Mouse (Mus musculus) stomach, postnatal 0 days (tissue): ENCODE measurements around the gene 2310057M21Rik. TPM values are rescaled to one million over a fixed set of nuclear protein-coding genes. Genes with fewer than 3 reads are reported as not detected.

ENCODE experiments used
- ATAC-seq: fragments of 200-750 bp; cut with Nextera tagmentation; 2 replicates; pipeline ENCODE4 v1.8.0; 2017; ENCODE audit not compliant: low FRiP score, low TSS enrichment
- DNase-seq: peaks from one replicate; pipeline ENCODE4 v3.0.0-alpha.2; 2016; ENCODE audit warnings: low spot score
- H3K27ac ChIP-seq: fragments of 300-500 bp; sonication (generic); replicated peaks from 2 replicates; pipeline ENCODE4 v1.5.1; 2014; ENCODE audit warnings: mild to moderate bottlenecking, control low read depth
- H3K27me3 ChIP-seq: fragments of 300-500 bp; sonication (generic); 2 replicates; pipeline ENCODE4 v1.6.1; 2014; ENCODE audit warnings: low read length; ENCODE audit not compliant: control insufficient read depth, insufficient read depth
- H3K36me3 ChIP-seq: fragments of 300-500 bp; sonication (generic); 2 replicates; pipeline ENCODE4 v1.6.1; 2014; ENCODE audit warnings: low read length, mixed read lengths; ENCODE audit not compliant: control insufficient read depth, insufficient read depth
- H3K4me1 ChIP-seq: fragments of 300-500 bp; sonication (generic); replicated peaks from 2 replicates; pipeline ENCODE4 v1.6.1; 2014; ENCODE audit warnings: antibody characterized with exemption; ENCODE audit not compliant: control insufficient read depth, insufficient read depth
- H3K4me2 ChIP-seq: fragments of 300-500 bp; sonication (generic); replicated peaks from 2 replicates; pipeline ENCODE4 v1.6.1; 2014; ENCODE audit warnings: low read depth, mild to moderate bottlenecking, control low read depth, moderate library complexity
- H3K4me3 ChIP-seq: fragments of 300-500 bp; sonication (generic); 2 replicates; pipeline ENCODE4 v1.5.1; 2014; ENCODE audit warnings: low read depth, low read length, control low read depth
- H3K9ac ChIP-seq: fragments of 300-500 bp; sonication (generic); 2 replicates; pipeline ENCODE4 v1.6.1; 2014; ENCODE audit warnings: mild to moderate bottlenecking, low read length, control low read depth, mixed read lengths
- H3K9me3 ChIP-seq: fragments of 300-500 bp; sonication (generic); 2 replicates; pipeline ENCODE4 v1.6.1; 2016; ENCODE audit warnings: low read length; ENCODE audit not compliant: control insufficient read depth
- CTCF ChIP-seq: IDR thresholded peaks from 2 replicates; pipeline ENCODE4 v1.5.1; 2016; ENCODE audit warnings: antibody characterized with exemption, low read depth, mild to moderate bottlenecking, moderate library complexity
- EP300 ChIP-seq: optimal IDR thresholded peaks from 2 replicates; pipeline ENCODE3; 2016; ENCODE audit warnings: antibody characterized with exemption
- WGBS: fragments of 180-500 bp; shearing (Covaris S2); extraction: QIAGEN DNeasy Blood & Tissue Kit; methylation state at CpG from one replicate; pipeline ENCODE4 v1.1.7; 2014; 5-methylcytosine and 5-hydroxymethylcytosine counted together
- polyA plus RNA-seq: library from polyadenylated mRNA; unstranded; fragments of >200 nt; fragmentation: Nextera tagmentation; extraction: Ambion mirVana; gene quantifications from 2 replicates; pipeline ENCODE4 v1.2.1, GENCODE M21; 2015

2310057M21Rik gene
- polyA plus RNA-seq, 1 experiment from 2014 or later, result 11.5 TPM

DNA sequence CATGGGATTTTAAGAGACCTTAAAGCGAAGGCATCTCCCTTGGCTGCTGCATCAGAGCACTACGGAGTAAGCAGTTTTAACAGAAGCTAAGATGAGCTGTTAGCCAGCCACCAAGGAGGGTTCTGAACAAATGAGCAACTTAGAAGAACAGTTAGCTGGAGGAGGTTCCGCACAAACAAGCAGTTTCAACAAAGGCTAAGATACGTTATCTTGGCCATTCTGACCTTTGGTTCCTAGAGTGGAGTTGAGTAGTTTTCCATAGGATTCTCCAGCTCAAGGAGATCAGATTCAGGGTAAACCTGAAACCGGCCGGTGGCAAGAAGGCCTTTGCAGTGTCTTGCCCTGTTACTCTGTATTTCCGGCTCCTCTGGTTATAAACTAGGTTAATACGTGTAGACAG, 1.6 kb upstream of the 2310057M21Rik start:
- Histone ChIP-seq H3K4me3 (no peak overlapping the region), H3K27me3 (no peaks in the 10 kb centered on the region), H3K27ac (no peak overlapping the region; the same call in 1 of the 2 replicates), H3K4me1 (no peaks in the 10 kb centered on the region), H3K9me3 (no peaks in the 10 kb centered on the region), H3K4me2 (no peak overlapping the region), H3K36me3 (no peaks in the 10 kb centered on the region), H3K9ac (no peak overlapping the region)
- DNase-seq (peak; percentile 18), ATAC-seq (no peak; the same call in 1 of the 2 replicates)
- TF ChIP-seq EP300 (no peak), CTCF (no peak)
- 71% methylated on average over 8 of the region's 8 CpGs for WGBS

DNA sequence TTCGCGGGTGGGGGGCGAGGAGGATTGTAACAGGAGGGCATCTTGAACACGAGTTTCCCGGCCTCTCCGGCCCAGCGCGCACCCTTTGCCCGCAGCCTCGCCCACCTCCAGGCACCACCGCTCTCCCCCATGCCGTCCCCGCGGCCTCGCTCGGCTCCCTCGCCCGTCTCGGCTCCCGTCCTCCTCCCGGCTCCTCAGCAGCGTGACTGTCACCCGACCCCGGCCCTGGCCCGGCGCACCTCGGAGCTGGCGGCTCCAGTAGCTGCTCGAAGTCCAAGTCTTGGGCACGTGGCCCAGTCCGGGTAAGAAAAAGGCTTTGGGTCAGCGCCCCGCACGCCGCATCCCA, 317 bp downstream of the 2310057M21Rik start:
- Histone ChIP-seq H3K4me3 (peak overlapping the region; percentile 88), H3K27me3 (no peaks in the 10 kb centered on the region), H3K4me2 (peak overlapping the region; percentile 93), H3K36me3 (0 out of 2 replicates have a peak, but pooled peaks cover 4% of the 10 kb centered on the region), H3K9me3 (no peaks in the 10 kb centered on the region), H3K9ac (peak overlapping the region; percentile 90), H3K27ac (peak overlapping the region; percentile 86), H3K4me1 (no peaks in the 10 kb centered on the region)
- under 1% methylated on average over 33 of the region's 35 CpGs for WGBS
- TF ChIP-seq EP300 (no peak), CTCF (no peak)
- ATAC-seq (peak; percentile 75), DNase-seq (no peak)

DNA sequence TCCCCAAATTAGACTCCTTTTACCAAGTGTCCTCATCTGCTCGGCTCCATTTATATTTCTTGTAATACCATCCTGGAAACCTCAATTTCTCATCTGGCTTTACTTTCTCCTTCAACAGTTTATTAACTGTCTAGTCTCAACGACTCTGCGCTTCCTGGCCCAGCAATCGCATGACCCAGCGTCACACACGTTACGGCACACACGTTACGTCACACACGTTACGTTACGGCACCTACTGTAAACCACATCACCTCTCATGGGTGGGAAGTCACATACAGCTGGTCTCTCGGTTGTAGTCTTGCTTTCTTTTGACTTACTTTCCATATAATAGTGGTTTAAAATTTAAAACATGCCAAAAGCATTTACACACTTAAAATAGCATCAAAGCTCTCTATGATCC, 6.5 kb downstream of the 2310057M21Rik start:
- no peaks in the 10 kb centered on the region for H3K9me3 ChIP-seq
- peaks cover 11% of the 10 kb centered on the region; the same call in 1 of the 2 replicates for H3K36me3 ChIP-seq
- H3K9ac ChIP-seq, result no peak overlapping the region
- no peaks in the 10 kb centered on the region for H3K27me3 ChIP-seq
- H3K27ac ChIP-seq, result no peak overlapping the region
- no peak for DNase-seq
- no peak overlapping the region for H3K4me3 ChIP-seq
- WGBS, result 97% methylated on average over 13 of the region's 13 CpGs
- no peak for TF ChIP-seq CTCF
- TF ChIP-seq EP300, result no peak
- no peaks in the 10 kb centered on the region for H3K4me1 ChIP-seq
- no peak for ATAC-seq
- H3K4me2 ChIP-seq, result no peak overlapping the region

DNA sequence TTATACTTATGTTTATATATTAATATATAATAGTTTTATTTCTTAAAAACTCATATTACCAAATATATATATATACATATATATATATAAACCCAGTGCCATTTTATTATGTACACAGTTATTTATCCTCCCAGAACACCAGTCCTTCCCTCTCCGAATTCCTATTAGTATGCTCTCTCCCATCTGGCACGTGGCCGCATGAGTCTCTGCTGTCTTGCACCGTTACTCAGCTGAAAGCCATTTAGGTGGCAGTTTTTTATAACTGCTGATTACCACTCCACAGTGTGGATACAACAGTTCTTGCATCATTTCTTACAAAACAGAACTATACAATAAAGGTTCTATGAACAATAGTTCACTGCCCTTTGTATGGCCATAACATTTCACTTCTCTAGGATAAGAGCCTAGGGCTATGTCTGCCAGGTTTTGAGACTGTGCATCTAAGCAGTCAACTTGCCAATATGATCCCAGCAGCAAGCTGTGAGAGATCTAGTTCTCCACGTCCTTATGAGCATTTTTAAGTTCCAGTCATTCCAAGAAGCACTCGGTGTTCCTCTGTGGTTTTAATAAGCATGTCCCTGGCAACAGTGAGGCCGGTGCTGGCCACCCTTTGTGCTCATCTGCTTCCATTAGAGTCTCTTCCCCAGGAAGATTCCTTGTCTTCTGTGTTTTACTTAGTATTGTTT, 16.6 kb downstream of the 2310057M21Rik start:
- H3K27me3 ChIP-seq, result no peaks in the 10 kb centered on the region
- DNase-seq (no peak), ATAC-seq (no peak)
- WGBS, result 74% methylated on average over 7 of the region's 7 CpGs
- no peak overlapping the region for H3K4me2 ChIP-seq
- no peaks in the 10 kb centered on the region for H3K9me3 ChIP-seq
- no peak overlapping the region for H3K4me3 ChIP-seq
- no peak overlapping the region for H3K27ac ChIP-seq
- TF ChIP-seq CTCF, result no peak
- no peak for TF ChIP-seq EP300
- no peak overlapping the region for H3K9ac ChIP-seq
- H3K4me1 ChIP-seq, result no peaks in the 10 kb centered on the region
- peaks cover 12% of the 10 kb centered on the region for H3K36me3 ChIP-seq

DNA sequence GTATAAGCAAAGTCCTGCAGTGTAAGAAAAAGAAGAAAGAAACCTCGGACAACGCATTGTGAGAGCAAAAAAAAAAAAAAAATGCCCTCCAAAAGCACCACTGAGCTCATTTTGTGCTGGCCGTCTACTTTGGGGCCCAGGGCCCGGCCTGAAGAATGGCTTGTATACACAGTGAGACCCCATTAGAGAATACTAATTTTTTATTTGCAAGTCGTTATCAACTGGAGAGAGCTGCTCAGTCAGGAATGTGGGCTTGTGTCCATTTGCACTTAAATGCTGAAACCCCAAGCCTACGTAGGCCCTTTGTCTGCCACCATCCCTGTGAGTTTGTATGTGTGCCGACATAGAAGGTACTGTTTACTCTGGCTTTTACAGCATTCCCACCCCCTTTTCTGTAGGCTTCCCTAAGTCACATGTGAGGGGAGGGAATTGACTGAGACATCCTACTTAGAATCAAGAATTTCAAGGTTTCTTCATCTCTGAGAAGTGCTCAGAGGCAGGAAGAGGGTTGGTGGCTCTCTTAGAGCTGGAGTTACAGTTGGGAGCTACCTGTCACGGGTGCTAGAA, 25.0 kb downstream of the 2310057M21Rik start:
- 31% methylated on average over 8 of the region's 8 CpGs for WGBS
- no peak overlapping the region for H3K27ac ChIP-seq
- H3K27me3 ChIP-seq, result no peaks in the 10 kb centered on the region
- H3K4me2 ChIP-seq, result no peak overlapping the region
- H3K9ac ChIP-seq, result no peak overlapping the region
- H3K4me3 ChIP-seq, result no peak overlapping the region
- no peaks in the 10 kb centered on the region for H3K9me3 ChIP-seq
- DNase-seq (no peak), ATAC-seq (no peak)
- H3K36me3 ChIP-seq, result no peaks in the 10 kb centered on the region
- H3K4me1 ChIP-seq, result no peaks in the 10 kb centered on the region
- TF ChIP-seq CTCF (no peak), EP300 (no peak)

DNA sequence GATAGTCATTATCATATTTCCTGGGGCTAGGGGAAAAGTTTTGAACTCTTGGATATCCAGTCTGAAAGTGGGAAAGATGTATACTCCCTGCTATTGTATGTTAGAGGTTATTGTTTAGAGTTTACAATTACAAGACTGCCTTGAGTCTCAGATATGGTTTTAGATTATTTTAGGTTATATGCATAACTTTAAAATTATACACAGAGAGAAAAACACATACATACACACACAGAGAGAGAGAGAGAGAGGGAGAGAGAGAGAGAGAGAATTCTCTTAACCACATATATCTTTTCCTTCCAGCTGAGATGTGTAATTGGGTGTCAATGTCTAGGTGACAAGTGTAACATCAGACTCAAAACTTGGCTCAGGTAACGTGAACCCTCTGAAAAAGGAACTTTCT, 29.0 kb downstream of the 2310057M21Rik start, which contains the start of gene Fam24a:
Gene Fam24a, plus strand, starts transcription at position 301 of the 400 bp plus-strand sequence.
- no peak within 1 kb of the TSS for H3K4me3 ChIP-seq
- no peaks in the 10 kb centered on the region for H3K27me3 ChIP-seq
- no peaks in the 10 kb centered on the region for H3K9me3 ChIP-seq
- no peak within 1 kb of the TSS for H3K27ac ChIP-seq
- no peak within 1 kb of the TSS for H3K4me2 ChIP-seq
- H3K36me3 ChIP-seq, result no peaks in the 10 kb centered on the region
- no peak within 1 kb of the TSS for H3K9ac ChIP-seq
- 42% methylated on average over 1 of the region's 1 CpGs for WGBS
- TF ChIP-seq CTCF, result no peak
- no peak for TF ChIP-seq EP300
- H3K4me1 ChIP-seq, result no peaks in the 10 kb centered on the region
- no peak for DNase-seq
- no peak for ATAC-seq
